Mouse (Mus musculus): ENCODE results near the gene Dis3l2. TPM values are rescaled to one million over a fixed set of nuclear protein-coding genes. Genes with fewer than 3 reads are reported as not detected.

Gene Dis3l2
- total RNA-seq, 2 experiments from 2014 or later, result 10.7 to 11.0 TPM

DNA sequence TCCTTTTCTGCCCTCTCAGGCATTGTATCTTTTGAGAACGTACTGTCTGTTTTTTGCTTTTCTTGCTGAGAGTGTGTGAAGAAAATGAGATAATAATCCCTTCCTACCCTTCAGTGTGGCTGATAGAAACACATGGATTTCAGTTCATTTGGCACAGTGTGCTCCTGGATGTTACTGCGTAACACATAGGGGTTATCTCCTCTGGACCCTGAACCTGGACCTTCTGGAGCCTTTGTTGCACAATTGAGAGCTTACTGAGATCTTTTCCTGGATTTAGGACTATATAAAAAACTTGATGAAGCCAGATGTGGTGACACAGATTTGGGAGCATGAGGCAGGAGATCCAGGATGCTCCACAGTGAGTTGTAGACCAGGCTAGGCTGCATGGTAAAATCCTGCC is 175.9 kb downstream of the Dis3l2 start:
- no peak for DNase-seq (ENCODE audit: low spot score)
- intact Hi-C loops (cut with DNase I), result no loop called here

DNA sequence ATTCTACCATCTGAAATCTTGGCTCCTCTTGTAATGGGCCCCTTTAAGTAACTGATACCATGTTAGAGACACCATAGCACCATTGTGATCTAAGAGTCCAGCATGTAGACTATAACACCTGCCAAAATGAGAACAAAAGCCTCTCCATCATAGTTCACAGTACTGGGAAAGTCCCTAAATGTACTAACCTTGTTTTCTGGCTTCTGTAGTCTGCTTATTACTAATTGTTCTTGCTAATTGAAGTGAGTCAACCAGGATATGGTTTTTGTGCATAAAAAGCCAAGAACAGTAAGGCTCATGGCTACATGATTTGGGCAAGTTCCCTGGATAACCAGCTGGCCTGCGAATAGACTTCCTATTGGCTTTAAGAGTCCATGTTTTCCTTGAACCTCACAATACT is 183.5 kb downstream of the Dis3l2 start:
- intact Hi-C loops (cut with DNase I), result no loop called here

DNA sequence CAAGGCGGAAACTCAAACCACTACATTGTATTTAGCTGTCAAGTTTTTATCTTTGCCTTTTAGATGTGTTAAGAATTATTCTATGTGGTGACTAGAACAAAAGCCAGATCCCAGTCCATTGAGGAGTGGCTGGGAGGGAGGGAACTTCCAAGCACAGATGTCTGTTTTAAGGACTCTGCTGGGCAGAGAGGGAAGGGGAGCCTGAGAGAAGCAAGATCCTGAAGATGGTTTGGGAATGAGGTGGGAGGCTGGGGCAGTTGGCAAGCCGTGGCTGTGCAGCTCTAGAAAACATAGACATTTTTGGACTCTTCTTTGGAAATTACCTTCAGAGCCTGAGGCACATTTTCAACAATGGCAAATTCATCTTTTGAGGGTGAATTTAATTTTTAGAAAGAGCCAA is 208.9 kb downstream of the Dis3l2 start:
- DNase-seq (ENCODE audit: low spot score), result no peak

More for the DNA sequence above, 183.5 kb downstream of the Dis3l2 start:
- DNase-seq (ENCODE audit: low spot score), result no peak

DNA sequence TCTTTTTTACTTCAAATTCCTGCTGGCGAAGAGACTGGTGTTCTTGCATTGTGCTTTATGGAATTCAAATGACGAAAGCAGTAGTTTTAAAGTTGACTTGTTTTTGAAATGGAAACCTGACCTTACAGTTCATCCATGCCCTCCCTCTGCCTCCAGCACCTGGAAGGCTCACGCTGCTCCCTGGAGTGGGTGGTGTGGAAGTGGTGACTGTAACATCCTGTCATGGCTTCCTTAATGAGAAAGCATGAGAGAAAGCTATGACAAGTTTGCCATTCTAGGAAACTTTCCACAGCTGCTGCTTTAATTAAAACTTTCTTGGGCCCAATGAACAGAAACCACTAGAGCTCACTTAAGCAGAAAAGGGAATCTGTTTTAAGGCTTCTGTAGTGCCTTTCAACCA is 210.3 kb downstream of the Dis3l2 start:
- no peak for DNase-seq (ENCODE audit: low spot score)
- intact Hi-C loops (cut with DNase I), result no loop called here

More for the DNA sequence above, 208.9 kb downstream of the Dis3l2 start:
- intact Hi-C loops (cut with DNase I), result no loop called here

DNA sequence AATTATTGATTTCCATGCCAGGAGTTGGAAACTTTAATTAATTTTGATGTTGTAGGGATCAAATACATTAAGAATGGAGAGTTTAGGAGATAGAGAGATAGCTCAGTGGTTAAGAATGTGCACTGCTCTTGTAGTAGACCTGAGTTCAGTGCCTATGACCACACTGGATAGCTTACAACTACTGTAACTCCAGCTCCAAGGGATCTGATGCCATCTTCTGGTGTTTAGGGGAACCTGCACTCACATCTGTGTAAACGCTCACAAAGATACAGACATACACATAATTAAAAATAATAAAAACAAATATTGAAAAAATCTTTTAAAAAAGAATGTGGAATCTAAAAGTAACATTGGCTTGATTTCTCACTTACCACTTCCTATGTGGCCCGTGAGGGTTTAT is 211.1 kb downstream of the Dis3l2 start:
- intact Hi-C loops (cut with DNase I), result no loop called here
- no peak for DNase-seq (ENCODE audit: low spot score)

DNA sequence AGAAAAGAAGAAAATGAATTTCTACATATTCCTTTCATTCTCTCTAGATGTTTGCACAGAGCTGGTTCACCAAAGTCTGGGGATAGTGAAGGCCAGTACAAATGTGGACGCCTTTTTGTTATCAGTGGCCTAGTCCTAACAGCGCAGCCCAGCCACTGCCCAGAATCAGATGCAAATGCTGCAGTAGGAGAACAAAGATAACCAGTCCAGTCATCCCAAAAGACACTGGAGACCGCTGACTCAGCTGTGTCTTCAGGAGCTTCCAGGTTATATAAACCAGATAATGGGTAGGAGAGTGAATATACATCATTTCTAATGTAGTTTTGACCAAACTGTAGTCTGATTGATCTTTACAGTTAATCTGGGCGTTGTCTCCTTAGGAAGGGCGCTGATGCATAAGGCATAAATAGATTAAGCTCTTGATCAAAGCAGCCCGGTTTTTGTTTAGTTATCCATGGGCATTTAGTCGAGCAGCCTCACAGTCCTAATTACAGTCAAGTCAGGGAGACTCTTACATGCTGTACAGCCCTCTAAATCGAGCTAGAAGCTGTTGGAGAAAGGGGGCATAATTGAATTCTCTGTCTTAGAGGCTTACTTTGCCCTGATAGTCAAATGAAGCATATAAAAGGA is 212.9 kb downstream of the Dis3l2 start:
- no peak for DNase-seq (ENCODE audit: low spot score)
- intact Hi-C loops (cut with DNase I), result no loop called here

DNA sequence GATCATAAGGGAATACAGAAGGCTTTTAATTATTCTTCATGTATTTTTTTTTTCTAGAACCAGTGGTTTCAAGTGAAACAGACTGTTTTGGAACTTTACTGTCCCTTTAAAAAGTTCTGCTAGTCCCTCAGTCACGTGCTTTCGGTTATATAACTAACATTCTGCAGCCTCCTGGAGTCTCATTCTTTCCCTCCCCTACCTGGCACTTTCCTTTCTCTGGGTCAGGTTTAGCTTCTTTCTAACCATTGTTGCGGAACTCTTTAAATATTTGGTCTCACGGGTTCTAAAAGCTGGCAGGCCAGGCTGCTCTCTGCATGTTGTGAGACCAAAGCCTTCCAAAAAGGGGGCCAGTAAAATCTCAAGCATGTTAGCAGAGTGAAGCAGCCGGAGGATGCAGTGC is 222.2 kb downstream of the Dis3l2 start:
- intact Hi-C loops (cut with DNase I), result no loop called here
- no peak for DNase-seq (ENCODE audit: low spot score)

DNA sequence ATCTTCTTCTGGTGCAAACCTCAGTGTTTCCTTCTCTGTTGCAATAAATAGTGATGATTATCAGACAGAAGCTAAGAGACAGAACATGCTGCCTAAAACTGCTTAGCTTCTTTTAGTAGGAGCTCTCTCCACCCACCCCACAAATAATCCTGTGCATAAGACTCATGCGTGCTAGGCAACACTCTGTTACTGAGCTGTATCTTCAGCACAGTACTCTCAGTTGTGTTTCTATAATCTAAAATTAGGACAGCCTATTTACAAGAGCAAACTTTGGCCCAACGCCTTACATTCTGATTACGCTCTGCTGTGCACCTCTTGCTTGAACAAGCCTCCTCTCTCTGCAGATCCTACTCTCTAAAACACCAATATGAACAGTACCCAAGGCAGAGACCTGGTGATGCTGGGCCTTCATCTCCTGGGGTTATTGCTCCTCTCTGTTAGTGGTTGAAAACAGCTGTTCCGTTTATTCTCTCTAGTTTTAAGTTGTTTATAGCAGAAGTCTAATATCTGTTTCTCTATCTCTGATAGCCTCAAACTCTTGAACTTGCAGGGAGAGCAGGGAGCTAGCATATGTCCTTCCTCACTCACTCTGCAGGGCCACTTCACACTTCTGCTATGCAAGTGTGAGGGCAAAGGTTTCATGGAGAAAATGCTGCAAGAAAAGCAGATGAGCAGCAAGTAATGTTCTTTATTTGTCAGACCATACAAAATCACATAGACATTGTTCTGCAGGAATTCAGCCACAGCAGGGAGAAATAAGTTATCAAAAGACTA is 228.2 kb downstream of the Dis3l2 start:
- DNase-seq (ENCODE audit: low spot score), result no peak

DNA sequence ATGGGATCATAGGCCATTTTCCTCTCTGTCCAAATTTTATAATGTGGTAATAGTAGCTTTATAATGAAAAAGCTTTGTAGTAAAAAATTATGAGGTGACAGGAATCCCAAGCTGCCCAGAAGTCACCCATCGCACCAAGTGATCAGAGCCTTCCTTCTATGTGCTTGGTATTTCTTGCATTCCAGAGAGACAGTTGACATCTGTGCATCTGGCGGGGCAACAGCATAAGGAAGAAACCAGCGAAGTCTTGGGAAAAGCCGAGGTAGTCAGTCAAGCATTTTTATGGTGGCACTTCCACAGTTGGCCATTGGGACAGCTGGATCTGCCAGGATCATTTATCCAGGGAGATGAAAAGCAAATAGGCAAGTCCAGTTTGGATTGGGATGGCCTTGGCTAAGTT is 229.2 kb downstream of the Dis3l2 start:
- DNase-seq (ENCODE audit: low spot score), result no peak
- intact Hi-C loops (cut with DNase I), result no loop called here

More for the DNA sequence above, 228.2 kb downstream of the Dis3l2 start:
- intact Hi-C loops (cut with DNase I), result no loop called here

DNA sequence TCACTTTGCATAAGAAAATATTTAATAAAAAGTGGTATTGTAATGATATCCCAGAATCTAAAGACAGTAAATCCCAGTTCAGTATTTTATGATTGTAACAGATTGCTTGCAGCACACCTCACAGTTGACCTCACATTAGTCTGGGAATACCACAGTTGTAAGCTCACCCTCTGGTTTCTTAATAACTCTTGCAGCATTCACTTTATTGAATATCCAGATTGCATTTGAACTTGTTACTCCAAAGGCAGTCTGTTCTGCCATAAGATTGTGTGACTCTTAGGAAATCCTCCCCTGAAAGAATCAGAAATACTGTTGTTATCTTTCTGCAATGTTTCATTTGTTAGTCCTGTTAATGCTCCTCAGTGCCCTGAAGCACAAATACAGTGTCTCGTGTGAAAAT is 230.0 kb downstream of the Dis3l2 start:
- intact Hi-C loops (cut with DNase I), result no loop called here
- no peak for DNase-seq (ENCODE audit: low spot score)

DNA sequence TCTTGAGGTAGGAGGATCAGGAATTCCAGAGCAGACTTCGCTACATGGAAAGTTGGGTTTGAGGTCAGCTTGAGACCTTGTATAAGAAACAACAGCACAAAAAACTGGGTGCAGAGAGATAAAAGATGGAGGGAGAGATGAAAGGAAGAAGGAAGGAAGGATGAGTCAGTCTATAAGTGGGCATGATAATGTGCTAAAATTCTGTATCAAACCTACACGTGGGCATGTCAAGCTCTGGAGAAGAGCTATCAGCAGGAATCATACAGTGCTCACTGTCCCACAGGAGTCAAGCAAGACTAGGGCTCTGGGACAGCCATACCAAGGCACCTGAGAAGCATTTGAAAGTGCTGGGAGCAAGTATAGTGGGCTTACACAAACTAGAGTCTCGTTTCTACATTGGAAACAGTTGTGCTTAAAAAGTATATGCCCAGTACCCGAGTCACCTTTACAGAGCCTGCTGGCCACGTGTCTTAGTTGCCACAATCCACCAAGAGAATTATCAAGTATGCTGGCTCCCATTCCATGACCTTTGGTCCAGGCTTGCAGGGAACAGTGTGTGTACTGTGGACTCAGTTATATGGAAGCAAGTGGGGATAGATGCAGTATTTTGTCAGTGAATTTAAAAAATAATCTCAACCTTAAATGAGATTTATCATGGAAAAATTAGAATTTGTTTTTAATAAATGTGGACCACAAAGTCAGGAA is 248.0 kb downstream of the Dis3l2 start:
- no peak for DNase-seq (ENCODE audit: low spot score)
- intact Hi-C loops (cut with DNase I), result no loop called here

DNA sequence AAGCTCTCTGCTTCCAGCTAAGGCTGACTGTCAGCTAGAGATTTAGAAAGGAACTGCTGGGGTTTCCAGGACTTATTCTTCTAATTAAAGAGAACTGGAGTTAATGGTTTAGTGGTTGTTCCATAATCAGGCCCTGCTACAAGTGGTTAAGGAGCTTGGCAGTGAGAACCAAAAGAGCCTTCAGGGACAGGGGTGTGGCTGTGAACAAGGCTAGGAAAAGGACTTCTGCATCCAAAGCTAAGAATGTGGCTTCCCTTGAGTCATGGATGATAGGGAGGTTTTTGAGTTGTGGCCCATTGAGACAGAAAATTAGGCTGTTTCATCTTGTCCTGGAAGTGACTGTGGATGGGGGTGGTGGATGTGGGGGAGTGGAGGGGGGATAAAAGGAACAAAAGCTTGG is 252.2 kb downstream of the Dis3l2 start:
- DNase-seq (ENCODE audit: low spot score), result no peak
- intact Hi-C loops (cut with DNase I), result no loop called here

DNA sequence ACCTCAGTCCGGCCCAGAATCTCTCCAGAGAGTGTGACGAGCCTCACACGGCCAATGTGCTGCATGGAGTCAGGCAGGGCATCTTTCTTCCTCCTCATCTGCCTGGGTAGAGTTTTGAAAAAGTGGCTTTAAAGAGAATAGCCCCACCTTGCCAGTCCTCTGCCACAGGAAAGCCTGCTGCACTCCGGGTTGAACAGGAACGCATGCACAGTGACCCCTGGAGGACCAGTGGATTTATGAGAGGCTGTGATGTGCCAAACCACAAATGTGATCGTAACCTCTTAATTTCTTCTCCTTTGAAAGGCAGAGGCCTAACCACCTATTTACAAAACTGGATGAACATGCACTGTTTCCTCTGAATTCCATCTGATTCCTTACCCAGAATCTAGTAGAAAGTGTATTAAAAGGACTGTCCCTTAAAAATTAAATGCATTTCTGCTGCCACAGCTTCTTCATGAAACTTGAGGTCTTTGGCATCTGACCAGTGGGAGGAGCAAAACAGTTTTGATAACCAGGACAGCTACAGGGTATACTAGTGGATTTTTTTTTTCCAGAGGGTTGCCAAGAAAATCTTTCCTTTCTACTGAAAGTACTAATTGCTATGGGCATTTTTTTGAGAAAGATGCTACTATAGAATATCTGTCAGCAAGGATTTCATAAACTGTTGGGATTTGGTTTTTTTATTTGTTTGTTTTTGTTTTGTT is 264.8 kb downstream of the Dis3l2 start:
- DNase-seq (ENCODE audit: low spot score), result no peak
- intact Hi-C loops (cut with DNase I), result loop anchor here (2.0 kb wide), 1 partner anchor 300 kb away; no protein-coding TSS in a partner anchor

DNA sequence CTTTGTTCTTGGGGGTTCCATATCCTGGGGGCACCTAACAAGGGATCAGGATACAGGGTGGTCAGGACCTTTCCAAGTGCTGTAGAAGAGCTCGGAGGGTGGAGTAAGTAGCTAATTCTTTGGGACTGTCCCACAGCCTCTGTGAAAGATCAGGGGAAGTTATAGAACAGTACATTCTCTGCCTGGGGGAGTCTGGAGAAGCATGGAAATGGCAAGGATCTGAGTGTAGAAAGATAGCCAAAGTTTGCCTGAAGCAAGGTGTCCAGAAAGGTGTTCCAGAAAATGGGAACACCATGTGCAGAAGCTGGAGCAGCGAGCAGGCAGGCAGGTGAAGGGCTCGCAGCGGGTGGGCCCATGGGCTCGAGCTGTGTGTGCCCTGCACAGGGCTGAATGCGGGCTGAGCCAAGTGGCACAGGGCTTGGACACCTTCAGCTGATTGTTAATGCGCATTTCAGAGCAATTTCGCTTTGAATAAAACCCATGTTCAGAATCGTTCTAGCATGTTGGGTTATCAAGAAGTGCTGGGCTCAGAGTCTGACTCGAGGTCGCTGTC is 265.6 kb downstream of the Dis3l2 start:
- intact Hi-C loops (cut with DNase I), result loop anchor here (2.0 kb wide), 1 partner anchor 300 kb away; no protein-coding TSS in a partner anchor
- DNase-seq (ENCODE audit: low spot score), result no peak

DNA sequence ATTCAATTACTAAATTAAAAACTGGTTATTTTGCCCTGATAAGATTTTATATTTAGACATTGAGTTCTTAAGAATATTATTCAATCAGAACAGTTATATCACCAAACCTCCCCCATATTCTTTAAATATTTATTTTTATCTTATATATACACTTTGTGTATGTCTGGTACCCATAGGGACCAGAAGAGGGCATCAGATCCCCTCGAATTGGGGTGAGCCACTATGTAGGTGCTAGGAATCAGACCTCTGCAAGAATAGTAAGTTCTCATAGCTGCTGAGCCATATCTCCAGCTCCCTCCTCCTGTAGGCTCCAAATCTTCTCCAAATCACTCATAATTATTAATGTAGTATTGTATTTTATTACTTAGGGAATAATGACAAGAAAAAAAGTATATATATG is 269.1 kb downstream of the Dis3l2 start:
- DNase-seq (ENCODE audit: low spot score), result no peak
- intact Hi-C loops (cut with DNase I), result loop anchor here (5.0 kb wide), 1 partner anchor 70 kb away; no protein-coding TSS in a partner anchor

DNA sequence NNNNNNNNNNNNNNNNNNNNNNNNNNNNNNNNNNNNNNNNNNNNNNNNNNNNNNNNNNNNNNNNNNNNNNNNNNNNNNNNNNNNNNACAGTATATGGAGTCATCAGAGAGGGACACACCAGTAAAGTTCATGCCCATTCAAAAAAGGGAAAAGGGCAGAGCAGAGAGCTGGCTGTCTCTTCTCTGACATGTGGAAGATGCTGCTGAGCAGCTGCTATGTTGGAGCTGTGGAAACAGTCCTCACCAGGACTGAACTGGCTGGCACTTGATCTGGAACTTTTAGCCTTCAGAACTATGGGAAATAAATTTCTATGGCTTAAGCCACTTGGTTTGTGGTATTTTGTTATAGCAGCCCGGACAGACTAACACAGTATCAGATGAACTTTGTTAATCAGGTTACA is 273.4 kb downstream of the Dis3l2 start:
- intact Hi-C loops (cut with DNase I), result no loop called here
- no peak for DNase-seq (ENCODE audit: low spot score)

DNA sequence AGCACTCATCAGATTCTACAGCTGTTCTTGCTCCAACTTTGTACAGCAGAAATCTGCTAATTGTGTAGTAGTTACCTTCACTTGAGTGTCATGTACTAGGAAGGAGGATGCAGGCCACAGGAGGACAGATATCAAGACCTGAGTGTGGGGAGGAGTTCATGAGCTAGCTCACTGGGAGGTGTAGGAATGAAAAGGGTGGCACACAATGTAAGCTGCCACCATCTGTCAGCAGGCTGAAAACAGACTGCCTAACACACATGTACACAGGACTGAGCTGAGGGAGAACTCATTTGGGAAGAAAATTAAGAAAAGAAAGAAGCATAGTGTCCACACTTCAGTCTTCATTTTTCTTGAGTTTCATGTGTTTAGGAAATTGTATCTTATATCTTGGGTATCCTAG is 282.8 kb downstream of the Dis3l2 start:
- intact Hi-C loops (cut with DNase I), result no loop called here
- DNase-seq (ENCODE audit: low spot score), result no peak

DNA sequence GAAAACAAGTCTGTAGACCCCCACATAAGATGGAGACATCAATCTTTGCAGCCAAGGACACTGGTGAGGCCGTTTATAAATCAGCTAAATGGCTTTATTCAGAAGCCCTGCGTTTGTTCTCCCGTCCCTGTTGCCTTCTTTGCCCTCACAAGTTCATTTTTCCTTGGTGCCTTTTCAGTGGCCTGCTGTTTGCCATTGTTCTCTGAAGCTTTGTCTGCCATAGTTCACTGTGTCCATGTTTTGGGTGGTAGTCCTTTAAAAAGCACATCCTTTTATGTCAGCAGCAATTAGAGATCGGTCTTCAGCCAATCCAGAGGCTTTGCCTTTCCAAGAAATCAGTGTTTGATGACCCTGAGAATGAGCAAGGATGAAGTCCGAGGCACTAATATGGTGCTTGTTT is 289.2 kb downstream of the Dis3l2 start:
- DNase-seq (ENCODE audit: low spot score), result no peak
- intact Hi-C loops (cut with DNase I), result no loop called here

DNA sequence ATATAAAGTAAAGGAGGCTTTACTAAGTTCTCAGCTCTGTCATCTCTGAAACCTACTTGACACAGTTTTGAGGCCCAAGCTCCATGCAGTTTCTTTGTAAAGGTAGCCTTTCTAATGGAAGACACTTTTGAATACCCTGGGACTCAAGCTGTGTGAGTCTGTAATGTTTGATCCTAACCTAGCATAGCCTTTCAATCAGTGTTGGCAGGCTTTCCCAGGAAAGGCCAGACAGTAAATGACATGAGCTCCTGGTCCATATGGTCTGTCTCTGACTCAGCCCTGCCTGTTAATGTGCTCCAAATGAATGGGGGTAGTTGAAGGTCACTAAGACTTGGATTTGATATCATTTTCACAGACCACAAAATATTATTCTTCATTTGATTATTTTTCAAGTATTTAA is 290.4 kb downstream of the Dis3l2 start:
- intact Hi-C loops (cut with DNase I), result no loop called here
- DNase-seq (ENCODE audit: low spot score), result no peak

DNA sequence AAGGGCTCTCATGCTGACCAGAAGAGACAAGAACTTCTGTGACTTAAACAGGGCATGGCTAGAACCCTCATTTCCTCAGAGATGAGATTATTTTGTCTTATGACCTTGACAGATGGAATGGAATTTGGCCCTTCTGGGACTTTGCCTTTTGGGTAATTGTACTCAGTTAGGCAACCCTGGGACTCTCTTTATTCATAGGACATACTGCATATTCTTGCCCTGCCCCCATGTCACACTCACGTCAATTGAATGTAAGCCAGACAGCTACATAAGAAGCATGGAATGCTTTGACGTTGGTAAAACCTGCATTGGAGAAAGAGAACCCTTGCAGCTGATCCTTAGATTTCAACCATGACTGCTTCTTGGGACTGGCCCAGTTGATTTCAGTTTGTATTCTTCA is 294.4 kb downstream of the Dis3l2 start:
- DNase-seq (ENCODE audit: low spot score), result no peak
- intact Hi-C loops (cut with DNase I), result no loop called here

All from heart, postnatal 25 days (tissue).